Mouse (Mus musculus): ENCODE measurements around the gene Urad.

Urad gene

GRCm38 (mm10) chr5:147299255-147300000 lies 22.8 kb downstream of the Urad start:
- peak; percentile 48 to 57 for DNase-seq

GRCm38 (mm10) chr5:147297249-147297648 lies 25.0 kb downstream of the Urad start:
- DNase-seq, result no peak

- peak in 1 of 2 experiments; percentile 17 for DNase-seq
Measured at GRCm38 (mm10) chr5:147294121-147294520, 28.1 kb downstream of the Urad start.

DNA sequence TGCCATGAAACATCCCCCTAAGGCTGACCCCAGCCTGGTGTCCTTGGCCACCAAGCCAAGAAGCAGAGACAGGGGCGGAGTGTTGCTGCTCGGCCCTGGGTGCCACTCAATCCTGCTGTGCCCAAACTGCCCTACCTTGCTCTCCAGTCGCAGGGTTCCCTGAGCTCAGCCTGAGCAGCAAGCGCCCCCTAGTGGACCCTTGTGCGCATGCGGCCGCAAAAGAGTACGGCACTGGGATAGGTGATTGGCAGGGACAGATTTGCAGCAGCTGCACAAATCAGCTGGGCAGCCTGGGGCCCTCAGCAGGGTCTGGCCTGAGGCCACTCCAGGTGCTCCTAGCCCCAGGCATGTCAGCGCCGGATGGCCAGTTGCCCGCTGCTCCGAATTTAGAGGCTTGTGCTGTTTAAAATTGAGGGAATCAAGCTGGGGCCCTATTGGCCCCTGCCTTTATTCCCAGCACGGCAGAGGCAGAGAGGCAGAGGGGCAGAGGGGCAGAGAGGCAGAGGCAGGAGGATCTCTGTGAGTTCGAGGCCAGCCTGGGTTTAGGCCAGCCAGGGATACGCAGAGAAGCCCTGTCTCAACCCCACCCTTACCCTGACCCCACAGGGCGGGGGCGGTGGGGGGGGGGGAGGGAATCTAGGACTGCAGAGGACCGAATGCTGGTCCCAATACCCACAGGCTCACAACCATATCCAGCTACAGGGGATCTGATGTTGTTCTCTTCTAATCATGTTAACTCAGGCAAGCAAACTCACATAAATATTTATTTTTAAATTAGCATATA lies 28.9 kb downstream of the Urad start:
- DNase-seq, result peak; percentile 69 to 73

- no peak for DNase-seq
Measured at GRCm38 (mm10) chr5:147292506-147293120, 29.6 kb downstream of the Urad start.

- DNase-seq, result no peak
Measured at GRCm38 (mm10) chr5:147291764-147292505, 30.3 kb downstream of the Urad start.

GRCm38 (mm10) chr5:147284365-147284764 lies 37.9 kb downstream of the Urad start:
- DNase-seq, result no peak

GRCm38 (mm10) chr5:147277547-147277925 lies 44.7 kb downstream of the Urad start:
- DNase-seq, result no peak

- DNase-seq, result no peak
Measured at GRCm38 (mm10) chr5:147276701-147277546, 45.3 kb downstream of the Urad start.

DNA sequence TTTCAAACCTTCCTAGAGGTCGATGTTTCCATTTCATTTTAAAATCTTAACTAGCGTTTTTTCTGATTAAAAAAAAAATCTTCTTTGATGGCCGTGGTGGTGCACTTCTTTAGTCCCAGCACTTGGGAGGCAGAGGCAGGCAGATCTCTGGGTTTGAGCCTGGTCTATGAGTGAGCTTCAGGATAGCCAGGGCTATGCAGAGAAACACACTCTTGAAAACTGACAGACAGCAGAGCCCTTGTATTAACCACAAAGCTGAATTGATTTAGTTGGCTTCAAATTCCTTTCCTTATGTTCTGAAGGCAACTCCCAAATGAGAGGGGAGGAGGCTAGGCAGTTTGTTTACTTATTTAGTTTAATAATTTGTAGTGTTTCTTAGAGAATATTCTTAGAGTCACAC lies 46.5 kb downstream of the Urad start:
- DNase-seq, result no peak

- no peak for DNase-seq
Measured at GRCm38 (mm10) chr5:147274174-147275141, 47.8 kb downstream of the Urad start.

DNA sequence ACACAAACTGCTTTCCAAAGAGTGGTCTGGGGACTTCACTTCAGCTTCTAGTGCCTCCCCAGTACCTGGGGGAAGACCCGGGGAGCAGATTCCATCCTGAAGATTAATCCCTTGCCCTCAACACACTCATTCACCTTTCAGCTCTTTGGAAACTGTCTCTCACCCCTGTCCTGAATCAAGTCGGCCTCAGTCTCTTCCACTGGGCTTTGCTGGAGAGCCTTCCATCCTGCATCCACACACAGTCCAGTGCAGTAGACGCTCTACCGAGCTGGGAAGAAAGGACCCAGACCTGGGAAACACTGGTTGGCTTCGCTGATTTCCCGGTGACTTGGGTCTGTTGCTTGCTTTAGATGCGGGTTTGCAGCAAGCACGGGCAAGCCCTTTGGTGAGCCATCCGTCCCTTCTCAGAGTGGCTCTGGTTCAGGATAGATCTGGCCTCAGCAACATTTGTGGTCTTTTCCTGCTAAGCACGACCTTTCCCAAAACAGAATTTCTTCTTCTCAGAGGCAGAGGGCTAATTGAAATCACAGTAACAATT lies 49.4 kb downstream of the Urad start:
- no peak for DNase-seq

GRCm38 (mm10) chr5:147272046-147272807 lies 50.0 kb downstream of the Urad start:
- no peak for DNase-seq

- no peak for DNase-seq
Measured at GRCm38 (mm10) chr5:147270673-147271655, 51.3 kb downstream of the Urad start.

DNA sequence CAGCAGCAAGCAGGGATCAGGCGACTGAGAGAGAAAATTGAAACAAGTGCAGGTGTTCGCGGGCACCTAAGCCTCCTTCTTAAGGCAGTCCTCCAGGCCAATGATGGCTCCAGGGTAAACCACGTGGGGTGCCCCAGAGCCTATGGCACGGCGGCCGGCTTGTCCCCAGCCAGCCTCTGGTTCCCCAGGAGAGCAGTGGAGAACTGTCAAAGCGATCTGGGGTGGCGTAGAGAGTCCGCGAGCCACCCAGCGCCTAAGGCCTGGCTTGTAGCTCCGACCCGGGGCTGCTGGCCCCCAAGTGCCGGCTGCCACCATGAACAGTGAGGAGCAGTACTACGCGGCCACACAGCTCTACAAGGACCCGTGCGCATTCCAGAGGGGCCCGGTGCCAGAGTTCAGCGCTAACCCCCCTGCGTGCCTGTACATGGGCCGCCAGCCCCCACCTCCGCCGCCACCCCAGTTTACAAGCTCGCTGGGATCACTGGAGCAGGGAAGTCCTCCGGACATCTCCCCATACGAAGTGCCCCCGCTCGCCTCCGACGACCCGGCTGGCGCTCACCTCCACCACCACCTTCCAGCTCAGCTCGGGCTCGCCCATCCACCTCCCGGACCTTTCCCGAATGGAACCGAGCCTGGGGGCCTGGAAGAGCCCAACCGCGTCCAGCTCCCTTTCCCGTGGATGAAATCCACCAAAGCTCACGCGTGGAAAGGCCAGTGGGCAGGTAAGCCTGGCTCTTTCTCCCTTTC lies 52.1 kb downstream of the Urad start, which contains the start of gene Pdx1:
TSS of gene Pdx1 (plus strand) at position 34 of the 747 bp plus-strand sequence.
- DNase-seq, result no peak

- no peak for DNase-seq
Measured at GRCm38 (mm10) chr5:147269371-147269770, 52.9 kb downstream of the Urad start.

- no peak for DNase-seq
Measured at GRCm38 (mm10) chr5:147268728-147269127, 53.5 kb downstream of the Urad start.

DNA sequence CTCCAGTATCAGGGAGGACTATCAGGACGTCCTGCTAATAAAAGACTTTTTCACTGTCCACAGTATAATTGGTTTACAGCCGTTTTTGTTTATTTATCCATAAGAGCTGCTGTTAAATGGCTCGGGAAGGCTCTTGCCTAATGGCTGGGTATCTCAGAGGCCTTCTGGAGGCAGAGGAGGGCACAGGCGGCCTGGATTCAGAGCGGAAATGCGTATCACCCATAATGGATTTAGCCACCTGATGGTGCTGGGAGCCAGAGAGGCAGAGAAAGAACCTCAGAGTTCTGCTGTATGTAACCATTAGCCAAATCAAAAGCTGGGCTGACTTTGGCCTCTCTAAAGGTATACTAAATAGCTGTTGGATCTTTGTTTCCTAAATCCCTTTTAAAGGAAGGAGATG lies 54.8 kb downstream of the Urad start:
- no peak for DNase-seq
